Mouse (Mus musculus): ENCODE measurements around the gene Calm5. TPM values are rescaled to one million over a fixed set of nuclear protein-coding genes. Genes with fewer than 3 reads are reported as not detected.
A peak's percentile ranks its signal among the peaks of the same experiment; 100 is the strongest.
"Not testable (repeated sequence)": the region's sequence is repeated elsewhere in the genome, so short reads cannot be mapped to it uniquely, and the experiment has no call there.

Calm5 gene
- total RNA-seq (2021) = not detected
- long read RNA-seq, experiment 1 = 0 reads
- long read RNA-seq, experiment 2 = 0 reads

DNA sequence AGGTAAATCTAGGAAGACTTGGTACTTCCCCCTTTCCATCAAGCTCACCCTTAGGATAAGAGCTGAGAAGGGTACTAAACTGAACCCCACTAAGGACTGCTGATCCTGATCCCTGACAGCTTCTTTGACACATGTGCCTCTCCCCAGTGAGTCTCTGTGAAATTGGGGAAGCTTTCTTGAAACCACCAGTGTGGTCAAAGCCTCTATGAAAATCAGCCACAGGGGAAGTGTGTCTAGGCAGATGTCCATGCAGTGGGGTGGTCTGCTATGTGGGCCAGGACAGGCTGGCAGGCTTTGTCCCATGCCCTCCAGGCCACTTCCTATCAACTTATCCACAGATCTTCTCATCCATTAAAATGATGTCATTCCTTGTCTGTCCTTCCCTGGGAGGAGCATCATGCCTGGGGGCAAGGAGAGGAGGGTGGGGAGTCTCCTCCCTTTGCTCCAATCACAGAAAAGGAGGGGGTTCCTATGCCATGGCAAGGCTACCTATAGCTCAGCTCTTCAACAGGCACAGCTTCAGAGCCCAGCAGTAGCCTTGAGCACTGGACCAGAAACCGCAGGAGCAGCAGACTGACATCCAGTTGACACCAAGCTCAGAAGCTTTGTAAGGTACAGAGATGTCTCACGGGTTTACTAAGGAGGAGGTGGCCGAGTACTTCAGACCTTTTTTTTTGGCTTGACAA lies at the start of gene Calm5:
Gene Calm5, plus strand, starts transcription at position 526 of the 686 bp plus-strand sequence.
- DNase-seq (ENCODE audit: low spot score in 2 of 2) = not testable (repeated sequence)

DNA sequence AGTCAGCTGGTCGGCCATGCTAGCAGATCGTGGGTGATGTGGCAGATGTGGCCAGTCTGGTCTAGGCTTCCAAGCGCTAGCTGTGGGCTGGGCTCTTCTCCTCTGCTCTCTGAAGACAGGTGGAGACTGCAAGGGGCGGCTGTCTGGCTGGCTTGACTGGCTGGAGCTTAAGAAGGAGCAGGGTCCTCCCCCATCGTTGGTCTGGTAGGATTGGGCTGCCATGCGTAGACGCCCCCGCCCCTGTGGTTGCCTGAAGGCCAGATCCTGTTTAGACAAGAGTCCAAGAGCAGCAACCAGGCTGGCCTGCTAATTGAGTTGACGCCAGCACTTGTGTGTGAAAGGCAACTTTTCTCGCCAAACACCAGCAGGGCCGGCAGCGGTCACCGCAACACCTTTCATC lies 49.8 kb upstream of the Calm5 start, which contains the start of gene Calml3:
Gene Calml3, minus strand, starts transcription at position 131 of the 400 bp plus-strand sequence.
- DNase-seq (ENCODE audit: low spot score in 2 of 2) = no peak

DNA sequence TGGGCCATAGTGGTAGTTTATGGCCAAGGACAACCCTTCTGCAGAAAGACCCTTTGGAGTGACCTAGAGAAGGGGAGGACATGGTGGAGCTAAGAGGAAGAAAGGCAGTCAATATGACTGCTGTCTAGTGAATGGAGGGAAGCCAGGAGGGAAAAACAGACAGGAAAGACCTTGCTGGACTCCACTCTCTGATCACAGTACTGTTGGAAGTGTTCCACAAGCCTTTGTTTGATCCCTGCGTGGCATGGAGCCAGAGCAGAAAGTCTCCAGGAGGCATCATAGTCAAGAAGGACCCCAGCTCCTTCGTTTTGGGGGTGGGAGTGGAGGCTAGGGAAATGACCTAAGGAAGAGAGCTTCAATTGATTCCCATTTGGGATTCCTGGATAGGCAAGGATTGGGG lies 48.8 kb upstream of the Calm5 start:
- DNase-seq (ENCODE audit: low spot score in 2 of 2) = no peak

DNA sequence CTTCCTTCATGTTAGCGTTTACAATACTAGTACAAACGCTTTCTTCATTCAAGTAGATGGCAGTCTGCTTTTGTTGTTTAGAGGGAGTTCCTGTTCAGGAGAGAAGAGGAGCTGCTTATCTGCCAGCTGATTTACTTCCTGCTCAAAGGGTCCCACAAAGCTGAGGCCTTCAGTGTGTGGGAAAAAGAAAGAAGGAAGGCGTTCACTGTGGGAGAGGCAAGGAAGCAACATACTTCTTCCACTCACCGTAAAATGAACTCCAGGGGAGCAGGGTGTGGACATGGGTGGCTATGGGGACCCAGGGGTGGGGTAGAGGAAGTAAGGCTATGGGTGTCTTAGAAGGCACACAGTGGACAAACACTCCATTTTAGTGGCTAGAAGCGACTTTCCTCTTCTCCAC lies 48.3 kb upstream of the Calm5 start:
- no peak for DNase-seq (ENCODE audit: low spot score in 2 of 2)

DNA sequence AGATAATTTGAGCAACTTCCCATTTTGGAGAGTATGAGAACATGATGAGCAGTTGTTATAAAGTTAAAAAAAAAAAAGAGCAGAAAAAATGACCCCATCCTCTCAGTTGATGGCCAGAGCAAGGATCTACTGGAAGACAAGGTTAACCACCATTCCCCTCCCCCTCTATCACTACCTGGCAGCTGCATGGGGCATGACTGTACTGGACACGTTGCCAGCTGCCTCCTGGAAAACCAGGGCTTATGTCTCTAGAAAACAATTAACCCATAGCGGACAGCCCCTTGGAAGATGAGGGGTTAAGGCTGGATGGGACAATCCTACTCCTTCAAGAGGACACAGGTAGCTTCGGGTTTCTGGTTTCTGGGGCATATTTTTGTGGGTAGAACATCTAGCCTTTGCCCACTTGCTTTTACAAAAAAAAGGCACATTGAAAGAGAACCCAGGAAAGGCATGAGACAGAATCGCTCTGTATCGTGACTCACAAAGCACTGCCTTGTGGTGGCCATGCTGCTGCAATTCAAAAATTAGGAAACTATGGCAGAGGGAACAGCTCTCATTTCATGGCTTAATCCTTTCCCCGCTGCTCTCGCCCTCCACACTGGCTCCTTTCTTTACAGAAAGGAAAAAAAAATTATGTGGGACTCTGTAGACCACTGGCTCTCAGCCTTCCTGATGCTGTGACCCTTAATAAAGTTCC lies 46.7 kb upstream of the Calm5 start:
- DNase-seq (ENCODE audit: low spot score in 2 of 2) = no peak

DNA sequence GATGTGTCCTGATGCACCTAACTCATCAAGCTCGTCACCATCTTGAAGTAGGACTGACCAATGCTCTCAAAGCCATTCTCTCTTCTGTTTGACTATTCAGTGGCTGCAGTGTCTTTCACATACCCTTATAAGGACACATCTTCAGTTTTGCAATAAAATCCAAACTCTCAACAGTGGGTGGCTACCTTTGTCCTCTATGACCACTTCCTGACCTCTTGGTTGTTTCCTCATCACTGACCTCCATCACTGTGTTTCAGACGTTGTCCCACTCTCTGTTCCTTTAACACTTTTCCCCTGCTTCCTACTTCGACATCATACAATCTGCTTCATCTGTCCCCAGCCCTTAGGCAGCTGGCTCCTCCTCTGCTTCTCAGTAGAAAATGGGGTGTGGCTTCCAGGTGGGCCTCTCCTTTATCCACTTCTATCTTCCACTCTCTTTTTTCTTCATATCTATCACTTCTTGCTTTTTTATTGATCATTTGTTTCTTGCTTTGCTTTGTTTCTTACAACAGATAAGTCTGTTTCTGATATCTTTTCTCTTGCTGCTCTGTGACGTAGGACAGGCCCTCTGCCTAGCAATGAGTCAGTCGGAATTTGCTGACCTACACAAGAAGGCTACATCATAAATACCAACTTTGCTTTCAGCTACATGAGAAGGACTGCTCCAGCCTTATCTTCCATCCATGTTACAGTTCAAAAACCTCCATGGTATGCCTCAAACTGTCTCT lies 35.8 kb upstream of the Calm5 start:
- DNase-seq (ENCODE audit: low spot score in 2 of 2) = no peak

DNA sequence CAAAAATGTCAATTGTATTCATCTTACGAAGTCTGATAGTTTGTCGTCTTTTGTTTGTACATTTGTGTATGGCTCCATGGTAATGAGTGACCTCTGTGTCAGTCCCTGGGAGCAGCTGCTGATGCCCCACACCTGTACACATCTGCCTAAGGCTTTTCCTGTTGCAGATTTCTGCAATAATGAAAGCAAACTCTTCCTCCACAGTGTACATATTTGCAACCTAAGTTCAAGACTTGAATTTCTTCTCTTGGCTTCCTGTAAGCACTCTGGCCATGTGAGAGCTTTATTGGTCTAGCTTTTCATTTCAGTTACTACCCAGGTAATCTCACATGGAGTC lies 35.3 kb upstream of the Calm5 start:
- no peak for DNase-seq (ENCODE audit: low spot score in 2 of 2)

DNA sequence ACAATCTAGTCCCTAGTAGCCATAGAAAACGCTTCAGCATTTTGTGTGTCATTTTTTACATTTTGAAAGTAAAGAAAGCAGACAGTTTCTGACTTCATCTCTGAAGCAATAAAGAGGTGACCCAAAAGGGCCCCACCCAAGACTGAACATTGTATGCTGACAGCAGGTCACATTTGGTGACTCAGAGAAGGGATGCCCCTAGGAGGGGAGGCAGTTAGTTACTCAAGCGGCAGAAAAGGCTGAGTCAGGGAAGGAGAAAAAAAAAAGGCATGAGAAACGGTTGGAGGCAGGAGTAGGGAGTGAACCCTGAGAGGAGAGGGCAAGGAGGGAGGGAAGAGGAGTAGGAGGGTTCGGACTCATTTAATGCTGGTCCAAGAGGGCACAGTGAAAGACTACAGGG lies 31.9 kb upstream of the Calm5 start:
- no peak for DNase-seq (ENCODE audit: low spot score in 2 of 2)

DNA sequence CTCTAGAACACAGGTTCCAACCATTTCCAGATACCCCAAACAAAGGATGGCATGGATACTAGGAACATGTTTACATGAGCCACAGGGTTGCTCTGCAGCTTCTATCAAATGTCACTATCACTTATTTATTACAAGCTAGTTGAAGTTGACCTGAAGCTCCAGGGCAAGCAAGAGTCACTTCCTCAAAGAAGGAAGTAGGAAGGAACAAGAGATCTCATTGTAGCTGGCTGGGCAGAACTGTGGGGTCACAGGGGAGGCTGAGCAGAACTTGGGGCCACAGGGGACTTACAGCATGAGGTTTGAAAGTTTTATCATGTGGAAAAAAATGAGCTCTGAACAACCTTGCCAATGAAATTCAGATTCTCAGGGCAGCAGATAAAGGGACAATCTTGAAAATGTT lies 28.2 kb upstream of the Calm5 start:
- no peak for DNase-seq (ENCODE audit: low spot score in 2 of 2)

DNA sequence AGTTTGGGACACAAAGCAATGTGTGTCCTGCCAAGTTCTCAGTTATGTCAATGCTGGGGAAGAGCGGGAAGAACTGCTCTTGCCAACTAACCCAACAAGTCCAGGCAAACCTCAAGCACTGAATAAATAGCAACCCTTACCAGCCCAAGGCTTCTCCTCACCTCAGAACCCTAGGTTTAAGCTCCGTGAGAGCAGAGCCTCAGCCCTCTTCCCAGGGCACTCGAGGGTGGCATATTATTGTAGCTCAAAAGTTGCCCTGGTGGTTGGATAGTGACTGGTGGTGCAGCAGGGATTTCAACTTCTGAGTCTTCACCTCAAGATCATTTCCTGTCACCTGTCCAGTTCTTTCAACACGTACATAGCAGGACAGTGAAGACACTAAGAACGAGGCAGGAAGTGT lies 22.4 kb upstream of the Calm5 start:
- no peak for DNase-seq (ENCODE audit: low spot score in 2 of 2)

DNA sequence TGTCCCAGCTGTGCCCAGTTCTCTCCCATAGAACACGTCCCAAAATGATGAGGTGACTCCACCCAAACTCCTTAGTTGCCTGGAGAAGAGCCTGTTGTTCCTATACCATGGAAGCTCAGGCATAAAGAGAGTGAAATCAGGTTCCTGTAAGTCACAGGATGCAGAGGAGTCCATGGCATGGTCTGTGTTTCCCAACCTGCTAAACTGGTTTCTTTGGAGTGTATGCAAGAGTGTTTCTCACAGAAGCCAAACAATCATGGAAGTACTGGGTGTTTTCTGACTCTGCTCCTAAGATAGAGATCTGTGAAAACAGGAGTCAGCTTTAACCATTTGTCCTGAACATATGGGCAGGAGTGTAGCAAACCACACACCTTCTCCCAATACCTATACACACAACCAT lies 22.0 kb upstream of the Calm5 start:
- no peak for DNase-seq (ENCODE audit: low spot score in 2 of 2)

DNA sequence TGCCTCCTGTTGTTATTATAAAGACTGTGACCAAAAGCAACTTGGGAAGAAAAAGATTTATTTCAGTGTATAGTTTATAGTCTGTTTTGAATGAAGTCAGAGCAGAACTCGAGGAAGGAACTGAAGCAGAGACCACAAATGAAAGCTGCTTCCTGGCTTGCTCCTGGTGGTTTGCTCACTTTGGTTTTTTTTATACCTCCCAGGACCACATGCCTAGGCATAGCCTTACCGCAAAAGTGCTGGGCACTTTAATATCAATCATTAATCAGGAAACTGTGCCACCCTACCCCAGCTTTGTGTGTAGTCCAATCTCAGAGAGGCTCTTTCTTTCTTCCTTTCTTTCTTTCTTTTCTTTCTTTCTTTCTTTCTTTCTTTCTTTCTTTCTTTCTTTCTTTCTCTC lies 21.5 kb upstream of the Calm5 start:
- DNase-seq (ENCODE audit: low spot score in 2 of 2) = no peak

DNA sequence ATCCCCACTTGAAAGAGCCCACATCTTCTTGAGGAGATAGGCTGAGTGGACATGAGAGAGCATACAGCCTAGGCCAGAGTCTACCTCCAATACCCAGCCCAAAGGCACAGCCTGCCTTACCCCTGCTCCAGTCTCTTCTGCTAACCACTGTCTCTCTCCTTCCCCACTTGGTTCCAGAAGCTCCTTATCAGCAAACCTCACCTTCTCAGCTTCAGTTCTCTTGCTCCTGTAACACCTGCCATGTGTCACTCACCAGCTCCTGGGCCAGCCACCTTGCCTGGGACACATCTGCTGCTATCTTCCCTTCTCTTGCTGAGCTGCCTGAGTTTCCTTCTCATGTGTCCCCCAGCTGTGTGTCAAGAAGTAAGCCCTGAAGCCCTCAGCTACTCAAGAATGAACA lies 20.3 kb upstream of the Calm5 start:
- DNase-seq (ENCODE audit: low spot score in 2 of 2) = not testable (repeated sequence)

DNA sequence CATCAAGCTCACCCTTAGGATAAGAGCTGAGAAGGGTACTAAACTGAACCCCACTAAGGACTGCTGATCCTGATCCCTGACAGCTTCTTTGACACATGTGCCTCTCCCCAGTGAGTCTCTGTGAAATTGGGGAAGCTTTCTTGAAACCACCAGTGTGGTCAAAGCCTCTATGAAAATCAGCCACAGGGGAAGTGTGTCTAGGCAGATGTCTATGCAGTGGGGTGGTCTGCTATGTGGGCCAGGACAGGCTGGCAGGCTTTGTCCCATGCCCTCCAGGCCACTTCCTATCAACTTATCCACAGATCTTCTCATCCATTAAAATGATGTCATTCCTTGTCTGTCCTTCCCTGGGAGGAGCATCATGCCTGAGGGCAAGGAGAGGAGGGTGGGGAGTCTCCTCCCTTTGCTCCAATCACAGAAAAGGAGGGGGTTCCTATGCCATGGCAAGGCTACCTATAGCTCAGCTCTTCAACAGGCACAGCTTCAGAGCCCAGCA lies 16.6 kb upstream of the Calm5 start, which contains the start of gene Calm4:
Gene Calm4, plus strand, starts transcription at position 446 of the 496 bp plus-strand sequence.
- DNase-seq (ENCODE audit: low spot score in 2 of 2) = not testable (repeated sequence)

DNA sequence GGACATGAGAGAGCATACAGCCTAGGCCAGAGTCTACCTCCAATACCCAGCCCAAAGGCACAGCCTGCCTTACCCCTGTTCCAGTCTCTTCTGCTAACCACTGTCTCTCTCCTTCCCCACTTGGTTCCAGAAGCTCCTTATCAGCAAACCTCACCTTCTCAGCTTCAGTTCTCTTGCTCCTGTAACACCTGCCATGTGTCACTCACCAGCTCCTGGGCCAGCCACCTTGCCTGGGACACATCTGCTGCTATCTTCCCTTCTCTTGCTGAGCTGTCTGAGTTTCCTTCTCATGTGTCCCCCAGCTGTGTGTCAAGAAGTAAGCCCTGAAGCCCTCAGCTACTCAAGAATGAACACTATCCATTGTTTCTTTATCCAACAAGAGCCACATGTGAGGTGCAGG lies 13.3 kb upstream of the Calm5 start:
- DNase-seq (ENCODE audit: low spot score in 2 of 2) = not testable (repeated sequence)

DNA sequence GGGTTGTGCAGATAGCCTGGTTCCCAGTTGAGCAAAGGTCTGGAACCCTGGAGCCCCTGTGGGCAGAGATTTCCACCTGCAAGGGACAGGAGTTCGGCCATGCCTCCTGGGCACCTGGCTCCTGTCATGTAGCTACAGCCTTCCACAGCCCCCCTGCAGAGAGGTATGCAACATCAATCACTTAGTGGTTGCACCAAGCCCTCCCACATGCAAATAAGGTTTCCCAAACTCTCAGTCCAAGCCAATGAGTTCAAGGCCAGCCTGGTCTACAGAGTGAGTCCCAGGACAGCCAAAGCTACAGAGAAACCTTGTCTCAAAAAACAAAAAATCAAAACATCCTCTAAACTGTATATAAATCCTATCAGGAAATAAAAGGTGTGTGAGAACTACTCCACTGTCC lies 3.6 kb upstream of the Calm5 start:
- DNase-seq (ENCODE audit: low spot score in 2 of 2) = no peak

DNA sequence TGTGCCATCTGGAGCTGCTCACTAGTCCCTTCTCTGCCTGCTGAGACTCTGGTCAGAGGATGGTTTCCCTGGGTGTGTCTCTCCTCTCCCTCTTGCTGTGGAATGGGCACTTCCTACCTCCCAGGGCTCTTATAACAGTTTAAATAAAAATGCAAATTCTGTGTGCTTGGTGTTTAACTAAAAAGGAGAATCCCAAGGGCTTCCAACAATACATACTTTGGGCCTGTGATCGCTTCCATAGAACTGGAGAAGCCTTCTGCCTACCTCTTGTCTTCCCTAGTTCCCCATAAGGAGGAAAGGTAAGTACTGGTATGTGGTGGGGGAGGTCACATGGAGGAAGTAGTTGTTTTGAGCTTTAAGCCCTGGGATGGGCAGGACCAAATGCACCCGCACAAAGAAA lies 883 bp downstream of the Calm5 start:
- DNase-seq (ENCODE audit: low spot score in 2 of 2) = no peak

DNA sequence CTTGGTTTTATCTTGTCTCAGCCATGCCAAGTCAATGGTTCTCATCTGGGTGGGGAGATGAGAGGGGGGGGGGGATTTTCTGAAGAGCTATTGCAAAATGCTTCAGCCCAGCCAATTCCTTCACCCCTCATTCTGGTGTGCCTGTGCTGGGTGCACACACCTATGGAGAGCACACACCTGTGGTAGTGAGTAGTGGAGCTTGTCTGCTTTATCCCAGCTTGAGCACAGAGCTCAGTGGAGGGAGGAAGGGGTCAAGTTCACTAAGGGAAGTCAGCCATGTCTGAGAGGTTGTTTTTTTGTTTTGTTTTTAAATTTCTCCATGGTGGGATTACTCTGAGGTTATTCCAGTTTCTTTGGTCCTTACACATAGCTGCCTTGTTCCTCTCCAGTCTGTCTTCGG lies 2.3 kb downstream of the Calm5 start:
- no peak for DNase-seq (ENCODE audit: low spot score in 2 of 2)

DNA sequence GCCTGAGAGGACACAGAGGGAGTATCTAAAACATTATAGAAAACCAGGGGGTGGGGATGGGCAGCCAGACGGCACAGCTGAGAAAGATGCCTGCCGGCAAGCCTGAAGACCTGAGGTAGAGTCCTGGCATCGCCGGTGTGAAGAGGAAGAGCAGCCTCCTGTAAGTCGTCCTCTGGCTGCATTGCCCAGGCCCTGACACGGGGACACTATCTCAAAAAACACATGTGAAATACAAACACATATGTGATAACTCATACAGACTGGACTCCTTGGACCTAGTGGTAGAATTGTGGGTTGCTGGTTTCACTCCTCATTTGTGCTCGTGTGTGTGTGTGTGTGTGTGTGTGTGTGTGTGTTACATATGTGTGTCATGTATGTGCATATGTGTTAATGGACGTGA lies 7.3 kb downstream of the Calm5 start:
- DNase-seq (ENCODE audit: low spot score in 2 of 2) = no peak

DNA sequence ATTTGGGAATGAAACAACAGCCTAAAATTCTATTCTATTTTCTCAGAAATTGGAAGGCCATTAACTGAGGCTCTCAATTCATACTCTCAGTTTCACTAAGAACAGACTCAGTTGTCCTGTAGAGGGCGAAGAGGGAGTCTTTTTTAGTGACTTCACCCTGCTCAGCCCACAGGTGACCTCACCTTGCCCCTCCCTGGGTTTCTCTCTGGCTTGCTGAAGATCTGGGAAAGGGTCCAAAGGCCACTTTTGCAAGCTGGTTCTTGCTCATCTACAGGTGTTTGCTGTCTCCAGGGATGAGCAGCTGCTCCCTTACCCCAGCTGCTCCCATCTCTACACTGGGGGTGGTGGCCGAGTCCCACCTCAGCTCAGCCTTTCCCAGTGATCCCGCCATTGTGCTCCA lies 8.4 kb downstream of the Calm5 start:
- no peak for DNase-seq (ENCODE audit: low spot score in 2 of 2)

DNA sequence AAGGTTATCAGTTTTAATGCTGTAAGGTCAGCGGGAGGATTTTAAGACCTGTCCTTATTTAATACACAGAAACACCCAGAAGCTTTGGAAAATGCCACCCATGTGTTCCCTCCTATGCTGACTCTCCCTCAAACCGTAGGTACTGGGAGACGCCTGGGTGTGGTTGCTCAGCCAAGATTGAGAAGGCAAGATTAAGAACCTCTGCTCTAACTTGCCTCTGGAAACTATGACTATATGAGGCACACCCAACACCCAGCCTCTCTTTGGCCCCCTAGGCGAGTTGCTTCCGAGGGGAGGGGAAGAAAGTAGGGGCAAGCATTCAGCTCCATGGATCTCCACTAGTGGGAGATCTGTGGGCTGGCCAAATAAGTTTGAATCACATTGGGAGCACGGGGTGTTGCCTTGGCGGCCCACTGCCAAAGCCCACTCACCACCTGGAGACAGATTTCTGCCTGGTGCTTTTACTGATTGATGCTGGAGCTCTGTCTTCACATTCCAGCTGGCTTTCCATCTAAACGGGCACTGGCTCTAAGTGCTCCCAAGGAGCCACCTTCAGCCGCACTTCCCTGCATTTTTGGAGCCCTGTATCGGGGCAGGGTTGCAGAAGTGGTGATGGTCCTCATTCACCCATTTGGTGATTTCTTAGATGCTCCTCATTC lies 9.1 kb downstream of the Calm5 start:
- peak in 1 of 2 experiments; percentile 36 for DNase-seq (ENCODE audit: low spot score in 2 of 2)
